Comparison of ENCODE assay signal across 8 mouse cellular contexts in the genomic region with DNA sequence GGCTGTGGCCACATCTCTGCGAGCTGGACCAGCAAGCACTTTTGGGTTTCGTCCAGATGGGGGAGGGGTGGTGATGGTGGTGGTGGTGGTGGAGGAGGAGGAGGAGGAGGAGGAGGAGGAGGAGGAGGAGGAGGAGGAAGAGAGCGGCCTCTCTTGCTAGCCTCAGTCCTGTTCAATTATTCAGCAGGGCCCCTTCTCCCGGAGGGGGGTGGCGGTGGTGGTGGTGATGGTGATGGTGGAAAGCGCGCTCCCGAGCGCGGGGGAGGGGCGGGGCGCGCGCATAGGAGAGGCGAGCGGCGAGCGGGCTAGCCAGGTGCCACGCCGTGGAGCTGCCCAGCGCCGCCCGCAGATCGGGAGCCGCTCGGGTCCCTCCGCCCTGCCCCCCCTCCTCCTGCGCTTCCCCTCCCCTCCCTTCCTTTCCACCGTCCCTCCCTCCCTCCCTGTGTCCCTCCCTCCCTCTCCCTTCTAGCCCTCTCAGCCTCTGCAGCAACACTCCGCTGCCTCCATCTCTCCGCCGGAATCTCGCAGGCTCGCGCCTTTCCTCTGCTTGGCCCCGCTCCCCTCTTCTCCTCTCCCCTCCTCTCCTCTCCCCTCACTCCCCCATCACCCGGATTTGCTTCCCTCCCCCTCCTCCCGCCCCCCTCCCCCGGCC. TPM values are rescaled to one million over a fixed set of nuclear protein-coding genes. Genes with fewer than 3 reads are reported as not detected.
DNase-seq lines count a peak whose midpoint lies in the region; ATAC-seq and TF ChIP-seq lines count a peak whose summit lies in the region.

No protein-coding gene starts in this region.

- H3K4me1 ChIP-seq in forebrain, embryonic 16.5 days (replicated peaks; ENCODE audit: control insufficient read depth, insufficient read depth, low read length), result peaks cover 52% of the 10 kb centered on the region
- H3K4me1 ChIP-seq in midbrain, embryonic 10.5 days, result peaks cover 97% of the 10 kb centered on the region
- peaks cover 10% of the 10 kb centered on the region for H3K4me1 ChIP-seq in stomach, embryonic 16.5 days (ENCODE audit: control insufficient read depth, insufficient read depth, low read length)

- DNase-seq in heart, adult 18-20 months, result peak; percentile 26 to 36
- no peak for DNase-seq in heart, postnatal 36 days
- peak; percentile 90 for DNase-seq in cerebellum, adult 11-12 months
- DNase-seq in layer of hippocampus, adult 2 months (ENCODE audit: low spot score in 2 of 2), result peak; percentile 75 to 77
- DNase-seq in midbrain, embryonic 10.5 days (ENCODE audit: low spot score), result peak; percentile 77
- DNase-seq in gastrocnemius, adult 8-10 months (ENCODE audit: low spot score in 2 of 2), result no peak

- peak overlapping the region; percentile 95 for H3K4me2 ChIP-seq in forebrain, embryonic 16.5 days (ENCODE audit: low read length)
- peak overlapping the region; percentile 73 for H3K4me2 ChIP-seq in stomach, embryonic 16.5 days (ENCODE audit: low read depth, low read length)

- peak overlapping the region; percentile 97 for H3K9ac ChIP-seq in forebrain, embryonic 16.5 days (replicated peaks; ENCODE audit: low read depth, low read length)
- H3K9ac ChIP-seq in stomach, embryonic 16.5 days (ENCODE audit: low read length), result peak overlapping the region; percentile 44; the same call in 1 of the 2 replicates

- no peaks in the 10 kb centered on the region for H3K36me3 ChIP-seq in forebrain, embryonic 16.5 days (ENCODE audit: control insufficient read depth, insufficient read depth)
- no peaks in the 10 kb centered on the region for H3K36me3 ChIP-seq in midbrain, embryonic 10.5 days
- H3K36me3 ChIP-seq in stomach, embryonic 16.5 days (ENCODE audit: control insufficient read depth, insufficient read depth, low read length), result no peaks in the 10 kb centered on the region

- no peaks in the 10 kb centered on the region for H3K27me3 ChIP-seq in forebrain, embryonic 16.5 days (replicated peaks; ENCODE audit: control insufficient read depth, insufficient read depth, low read length)
- H3K27me3 ChIP-seq in midbrain, embryonic 10.5 days (ENCODE audit: low read depth, poor library complexity, severe bottlenecking), result peaks cover 100% of the 10 kb centered on the region
- H3K27me3 ChIP-seq in stomach, embryonic 16.5 days (ENCODE audit: control insufficient read depth, insufficient read depth, low read length), result peaks cover 85% of the 10 kb centered on the region

- TF ChIP-seq CTCF in layer of hippocampus, adult 2 months (conservative IDR thresholded peaks at IDR 0.05), result no peak

- H3K27ac ChIP-seq in forebrain, embryonic 16.5 days (ENCODE audit: low read length), result peak overlapping the region; percentile 90
- H3K27ac ChIP-seq in layer of hippocampus, adult 2 months, result peak overlapping the region; percentile 95
- peak overlapping the region; percentile 88 for H3K27ac ChIP-seq in midbrain, embryonic 10.5 days (replicated peaks)
- no peak overlapping the region for H3K27ac ChIP-seq in stomach, embryonic 16.5 days (ENCODE audit: low read length)

- H3K4me3 ChIP-seq in forebrain, embryonic 16.5 days (replicated peaks; ENCODE audit: low read length), result peak overlapping the region; percentile 92
- peak overlapping the region; percentile 89 for H3K4me3 ChIP-seq in layer of hippocampus, adult 2 months
- peak overlapping the region; percentile 67 for H3K4me3 ChIP-seq in midbrain, embryonic 10.5 days
- peak overlapping the region; percentile 49 for H3K4me3 ChIP-seq in stomach, embryonic 16.5 days (replicated peaks; ENCODE audit: low read length)

- peak; percentile 68 for ATAC-seq in forebrain, embryonic 16.5 days
- no peak for ATAC-seq in stomach, embryonic 16.5 days (ENCODE audit: insufficient read depth, low FRiP score)

- no peaks in the 10 kb centered on the region for H3K9me3 ChIP-seq in forebrain, embryonic 16.5 days (ENCODE audit: control insufficient read depth, low read length)
- no peaks in the 10 kb centered on the region for H3K9me3 ChIP-seq in midbrain, embryonic 10.5 days (replicated peaks)
- no peaks in the 10 kb centered on the region for H3K9me3 ChIP-seq in stomach, embryonic 16.5 days (replicated peaks; ENCODE audit: control insufficient read depth, low read length)

- WGBS in forebrain, embryonic 16.5 days, result 0% methylated on average over 9 of the region's 39 CpGs
- under 1% methylated on average over 33 of the region's 39 CpGs for WGBS in midbrain, embryonic 10.5 days
- WGBS in stomach, embryonic 16.5 days, result 0% methylated on average over 24 of the region's 39 CpGs

- intact Hi-C loops in heart, postnatal 36 days (cut with DNase I), result no loop called here

RNA-seq across cellular contexts. Expression of a gene that starts 45.6 kb away (rescaled TPM):
- total RNA-seq in heart, adult 18-20 months (2021), result under 1 TPM in 1 of 2 experiments, not detected in 1; 0.22 TPM
- not detected for total RNA-seq in heart, postnatal 36 days (2021)
- not detected in 2 replicates for polyA plus RNA-seq in forebrain, embryonic 16.5 days (2015; fragmentation: Nextera tagmentation; extraction: Ambion mirVana)
- under 1 TPM; 0.20 to 0.37 TPM for total RNA-seq in layer of hippocampus, adult 2 months (2021)
- not detected in 2 replicates for polyA plus RNA-seq in midbrain, embryonic 10.5 days (2016; fragmentation: Nextera tagmentation; extraction: Ambion mirVana)
- not detected in 2 replicates for polyA plus RNA-seq in stomach, embryonic 16.5 days (2015; fragmentation: Nextera tagmentation; extraction: Ambion mirVana)
- total RNA-seq in gastrocnemius, adult 8-10 months (2022), result not detected

Comparison
In these comparisons a context has a peak if more than half of its experiments do, and no peak if none do; other contexts are left out.
1. DNase-seq: peak in heart, adult 18-20 months (2 of 2), cerebellum, adult 11-12 months (single experiment), layer of hippocampus, adult 2 months (2 of 2) and midbrain, embryonic 10.5 days (single experiment); none in heart, postnatal 36 days (0 of 2) and gastrocnemius, adult 8-10 months (0 of 2).
2. Peak in every context shown above with its lines, with median percentiles within 50 percentile points of each other: H3K4me3 ChIP-seq.